Mouse (Mus musculus) bone marrow macrophage, adult 2 months (primary cell): ENCODE measurements at regions not wholly inside any gene's neighbourhood (a gene's known extent, or its start where the extent isn't known, plus 50 kb on each side); places are given as distances from the start of the nearest gene placed in this dataset.

Experiments used
- CTCF ChIP-seq: IDR thresholded peaks from 2 replicates; pipeline ENCODE4 v1.5.1; 2012; ENCODE audit warnings: low read depth, mild to moderate bottlenecking, low read length, moderate library complexity
- POLR2A ChIP-seq: IDR thresholded peaks from 2 replicates; pipeline ENCODE4 v1.6.1; 2012; ENCODE audit warnings: mild to moderate bottlenecking, low read depth, low read length, borderline replicate concordance

GRCm38 (mm10) chr5:74834401-74834800 is 131.7 kb upstream of the Lnx1 start:
- TF ChIP-seq POLR2A, result no peak
- TF ChIP-seq CTCF, result no peak
